Mouse (Mus musculus) cortical plate, adult 2 months (tissue): ENCODE data around the gene Ehd2. TPM values are rescaled to one million over a fixed set of nuclear protein-coding genes. Genes with fewer than 3 reads are reported as not detected.
"Not testable (repeated sequence)": the region's sequence is repeated elsewhere in the genome, so short reads cannot be mapped to it uniquely, and the experiment has no call there.

Source experiments
- H3K27ac ChIP-seq: fragments of 200-500 bp; 2 replicates; pipeline ENCODE4 v1.5.1; 2012; ENCODE audit warnings: low read length, control low read depth, inconsistent platforms; ENCODE audit not compliant: insufficient read depth
- H3K4me1 ChIP-seq: fragments of 200-500 bp; 2 replicates; pipeline ENCODE4 v1.6.1; 2011; ENCODE audit warnings: low read length; ENCODE audit not compliant: control insufficient read depth, insufficient read depth
- H3K4me3 ChIP-seq: fragments of 200-500 bp; 2 replicates; pipeline ENCODE4 v1.5.1; 2011; ENCODE audit warnings: mild to moderate bottlenecking, low read length, control low read depth; ENCODE audit not compliant: insufficient read depth
- CTCF ChIP-seq: fragments of 200-500 bp; IDR thresholded peaks from 2 replicates; pipeline ENCODE4 v1.5.1; 2011; ENCODE audit warnings: mild to moderate bottlenecking, control low read depth, low read length; ENCODE audit not compliant: insufficient read depth; ENCODE audit errors: extremely low read depth
- POLR2A ChIP-seq: fragments of 200-500 bp; IDR thresholded peaks from 2 replicates; pipeline ENCODE4 v1.6.1; 2011; ENCODE audit warnings: mild to moderate bottlenecking, low read length, control low read depth; ENCODE audit not compliant: insufficient read depth; ENCODE audit errors: extremely low read depth
- polyA plus RNA-seq: library from polyadenylated mRNA; depleted of rRNA; stranded (reverse); fragments of >200 nt; gene quantifications from 2 replicates; pipeline ENCODE4 v1.2.3, GENCODE M21; 2012; rRNA removed

The Ehd2 gene
- polyA plus RNA-seq, 1 experiment = 5.4 TPM

DNA sequence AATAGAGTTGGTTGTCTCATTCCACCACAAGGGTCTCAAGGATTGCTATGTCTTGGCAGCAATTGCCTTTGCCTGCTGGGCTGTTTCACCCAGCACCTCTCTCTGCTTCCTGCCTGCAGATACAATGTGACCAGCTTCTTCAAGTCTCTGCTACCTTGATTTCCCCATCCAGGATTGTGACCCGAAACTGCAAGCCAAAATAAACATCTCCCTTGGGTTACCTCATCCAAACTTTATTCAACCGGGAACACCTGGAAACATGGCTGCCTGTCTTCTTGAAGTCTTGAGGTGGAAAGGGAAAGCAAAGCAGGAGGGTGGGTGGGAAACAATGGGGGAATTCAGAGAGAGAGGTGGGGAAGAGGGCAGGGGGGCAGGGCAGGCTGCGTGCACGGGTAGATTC, 50.4 kb downstream of the Ehd2 start:
- TF ChIP-seq POLR2A (no peak), CTCF (no peak)
- Histone ChIP-seq H3K27ac (no peak overlapping the region), H3K4me1 (peaks cover 2% of the 10 kb centered on the region; the same call in 1 of the 2 replicates), H3K4me3 (no peak overlapping the region)

DNA sequence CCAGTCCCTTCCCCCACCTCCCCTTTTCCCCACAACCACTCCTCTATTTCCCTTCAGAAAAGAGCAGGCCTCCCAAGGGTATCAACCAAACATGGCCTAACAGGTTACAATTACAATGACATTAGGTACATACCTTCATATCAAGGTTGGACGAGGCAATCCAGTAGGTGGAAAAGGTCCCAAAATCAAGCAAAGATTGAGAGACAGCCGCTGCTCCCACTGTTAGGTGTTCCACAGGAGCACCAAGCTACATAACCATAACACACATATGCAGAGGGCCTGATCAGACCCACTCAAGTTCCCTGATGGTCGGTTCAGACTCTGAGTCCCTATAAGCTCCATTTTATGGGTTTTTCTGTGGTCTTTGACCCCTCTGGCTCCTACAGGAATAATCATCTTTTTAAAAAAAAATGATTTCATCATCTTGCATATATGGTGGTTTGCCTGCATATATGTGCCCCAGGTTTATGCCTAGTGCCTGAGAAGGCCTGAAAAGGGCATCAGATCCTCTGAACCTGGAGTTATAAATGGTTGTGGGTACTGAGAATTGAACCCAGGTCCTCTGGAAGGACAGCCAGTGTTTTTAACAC, 51.1 kb downstream of the Ehd2 start:
- Histone ChIP-seq H3K4me1 (peaks cover 2% of the 10 kb centered on the region; the same call in 1 of the 2 replicates), H3K4me3 (no peak overlapping the region), H3K27ac (no peak overlapping the region)
- TF ChIP-seq POLR2A (no peak), CTCF (no peak)

DNA sequence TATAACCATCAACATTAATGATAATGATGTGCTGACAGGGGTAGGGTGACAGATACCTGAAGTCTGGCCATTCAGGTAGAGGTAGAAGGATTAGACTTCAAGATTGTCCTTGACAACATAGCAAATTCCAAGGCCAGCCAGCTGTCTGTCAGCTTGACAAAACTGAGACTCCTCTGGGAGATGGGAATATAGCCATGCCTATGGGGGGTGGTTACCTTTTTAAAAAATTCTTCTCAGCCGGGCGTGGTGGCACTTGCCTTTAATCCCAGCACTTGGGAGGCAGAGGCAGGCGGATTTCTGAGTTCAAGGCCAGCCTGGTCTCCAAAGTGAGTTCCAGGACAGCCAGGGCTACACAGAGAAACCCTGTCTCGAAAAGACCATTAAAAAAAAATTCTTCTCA, 51.7 kb downstream of the Ehd2 start:
- not testable (repeated sequence) for H3K4me3 ChIP-seq, H3K27ac ChIP-seq, H3K4me1 ChIP-seq

DNA sequence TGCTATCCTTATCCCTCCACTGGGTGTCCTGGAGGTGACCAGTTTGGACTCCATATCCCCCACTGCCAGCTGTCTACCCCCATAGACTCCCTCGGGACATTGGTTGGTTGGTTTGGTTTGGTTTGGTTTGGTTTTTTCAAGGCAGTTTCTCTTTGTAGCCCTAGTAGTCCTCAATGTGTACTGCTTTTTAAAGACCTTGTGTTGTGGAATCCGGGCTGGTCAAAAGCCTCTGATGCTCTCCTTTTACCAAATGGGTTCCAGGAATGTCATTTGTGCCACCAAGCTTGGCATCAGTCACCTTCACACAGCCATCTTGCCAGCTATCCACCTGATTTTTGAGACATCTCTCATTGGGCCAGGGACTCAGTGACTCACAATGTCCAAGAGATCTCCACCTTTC, 52.6 kb downstream of the Ehd2 start:
- TF ChIP-seq CTCF (no peak), POLR2A (no peak)
- no peaks in the 10 kb centered on the region for H3K4me1 ChIP-seq
- no peak overlapping the region for H3K27ac ChIP-seq
- no peak overlapping the region for H3K4me3 ChIP-seq

DNA sequence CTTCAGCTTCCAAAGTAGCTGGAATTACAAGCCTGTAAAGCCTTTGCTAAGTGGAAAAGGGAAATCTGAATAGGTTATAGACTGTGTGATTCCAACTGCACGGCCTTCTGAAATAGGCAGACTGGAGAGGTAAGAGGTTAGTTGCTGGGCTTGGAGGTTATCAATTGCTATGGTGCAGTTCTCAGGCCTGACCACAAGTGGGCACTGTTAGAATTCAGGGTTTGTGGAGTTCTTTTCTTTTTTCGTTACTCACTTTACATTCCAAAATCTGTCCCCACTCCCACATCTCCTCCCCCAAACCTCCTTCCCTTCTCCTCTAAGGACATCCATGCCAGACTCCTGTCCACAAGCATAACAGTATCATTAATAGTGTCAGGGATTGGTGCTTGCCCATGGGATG, 53.1 kb downstream of the Ehd2 start:
- TF ChIP-seq CTCF (peak; percentile 55; the same call in 1 of the 2 replicates), POLR2A (no peak)
- no peak overlapping the region for H3K4me3 ChIP-seq
- H3K4me1 ChIP-seq = no peaks in the 10 kb centered on the region
- no peak overlapping the region for H3K27ac ChIP-seq

DNA sequence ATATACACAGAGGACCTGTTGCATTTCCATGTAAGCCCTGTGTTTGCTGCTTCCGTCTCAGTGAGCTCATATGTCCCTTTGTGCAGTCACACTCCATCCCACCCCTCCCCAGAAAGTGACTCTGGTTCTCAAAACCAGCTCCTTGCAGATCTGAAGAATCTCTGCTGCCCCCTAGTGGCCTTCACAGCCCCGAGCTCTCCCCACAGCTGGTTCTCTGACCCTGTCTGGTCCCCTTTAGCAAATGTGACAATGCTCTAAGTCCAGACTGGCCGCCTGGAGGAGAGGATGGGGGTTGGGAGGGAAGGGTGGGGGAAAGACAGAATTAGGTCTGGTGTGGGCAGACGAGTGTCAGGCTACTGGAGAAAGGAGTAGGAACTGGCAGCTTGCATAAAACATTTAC, 55.2 kb downstream of the Ehd2 start:
- H3K4me3 ChIP-seq = no peak overlapping the region
- H3K4me1 ChIP-seq = no peaks in the 10 kb centered on the region
- H3K27ac ChIP-seq = no peak overlapping the region
- TF ChIP-seq POLR2A = no peak
- peak; percentile 57 for TF ChIP-seq CTCF

DNA sequence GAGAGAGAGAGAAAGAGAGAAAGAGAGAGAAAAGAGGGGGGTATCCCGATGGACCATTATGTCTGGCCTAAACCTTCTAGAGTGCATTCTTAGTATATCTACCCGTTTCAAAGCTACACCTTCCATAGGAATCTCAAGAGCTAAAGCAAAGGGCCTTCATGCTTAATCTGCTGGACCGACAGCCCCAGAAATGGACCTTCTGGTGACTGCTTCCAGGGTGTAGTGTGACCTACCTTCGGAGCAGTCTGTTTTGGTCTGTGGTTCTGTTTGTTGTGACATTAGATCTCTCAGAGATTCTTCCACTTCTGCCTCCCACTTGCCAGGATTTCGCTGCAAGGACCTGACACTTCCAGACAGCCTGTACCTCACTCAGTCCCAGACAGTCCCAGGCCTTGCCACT, 56.8 kb downstream of the Ehd2 start:
- no peak overlapping the region for H3K27ac ChIP-seq
- no peaks in the 10 kb centered on the region for H3K4me1 ChIP-seq
- no peak overlapping the region for H3K4me3 ChIP-seq
- TF ChIP-seq CTCF = no peak
- TF ChIP-seq POLR2A = no peak

DNA sequence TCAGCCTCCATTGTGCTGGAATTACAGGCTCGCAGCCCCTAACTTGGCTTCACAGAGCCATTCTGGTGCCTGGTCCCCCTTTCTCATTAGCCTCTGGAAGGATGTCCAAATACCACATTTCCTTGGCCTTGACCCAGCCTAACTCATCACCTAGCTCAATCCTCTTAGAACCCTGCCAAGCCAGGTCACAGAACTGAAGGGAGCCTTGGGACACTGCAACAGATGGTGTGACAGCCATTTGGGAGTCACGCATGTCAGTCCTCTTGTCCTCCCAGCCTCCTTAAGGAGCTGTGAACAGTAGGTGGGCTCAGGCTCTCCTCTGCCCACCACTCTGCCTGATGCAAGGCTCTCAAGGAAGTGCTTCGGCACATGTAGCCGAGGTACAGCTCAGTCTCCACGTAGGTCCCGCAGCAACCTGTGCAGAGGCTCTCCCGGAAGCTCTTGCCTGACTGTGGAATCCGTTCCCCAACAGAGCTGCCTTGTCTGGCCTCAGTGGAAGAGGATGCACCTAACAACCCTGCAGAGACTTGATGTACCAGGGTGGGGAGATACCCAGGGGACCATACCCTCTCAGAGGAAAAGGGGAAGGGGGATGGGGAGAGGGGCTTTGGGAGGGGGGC, 59.3 kb downstream of the Ehd2 start:
- no peaks in the 10 kb centered on the region for H3K4me1 ChIP-seq
- TF ChIP-seq CTCF (no peak), POLR2A (no peak)
- H3K27ac ChIP-seq = no peak overlapping the region
- no peak overlapping the region for H3K4me3 ChIP-seq

DNA sequence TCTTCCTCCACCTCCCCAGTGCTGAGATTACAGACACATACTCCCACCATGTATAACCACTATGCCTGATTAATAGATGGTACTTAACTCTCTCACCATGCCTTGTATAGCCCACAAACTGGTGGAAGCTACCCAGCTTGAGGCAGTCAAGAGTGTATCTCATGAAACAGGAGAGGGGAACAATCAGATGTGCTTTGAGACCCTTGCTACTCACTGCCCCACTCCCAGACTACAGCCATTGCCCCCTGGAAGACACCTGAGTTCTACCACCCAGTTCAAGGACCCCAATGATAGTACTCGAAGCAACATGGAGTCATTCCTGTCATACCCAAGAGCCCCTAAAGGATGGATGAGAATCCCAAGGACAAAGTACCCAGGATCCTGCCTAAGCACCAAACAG, 60.8 kb downstream of the Ehd2 start:
- Histone ChIP-seq H3K27ac (no peak overlapping the region), H3K4me1 (no peaks in the 10 kb centered on the region), H3K4me3 (no peak overlapping the region)
- TF ChIP-seq POLR2A = no peak
- no peak for TF ChIP-seq CTCF

DNA sequence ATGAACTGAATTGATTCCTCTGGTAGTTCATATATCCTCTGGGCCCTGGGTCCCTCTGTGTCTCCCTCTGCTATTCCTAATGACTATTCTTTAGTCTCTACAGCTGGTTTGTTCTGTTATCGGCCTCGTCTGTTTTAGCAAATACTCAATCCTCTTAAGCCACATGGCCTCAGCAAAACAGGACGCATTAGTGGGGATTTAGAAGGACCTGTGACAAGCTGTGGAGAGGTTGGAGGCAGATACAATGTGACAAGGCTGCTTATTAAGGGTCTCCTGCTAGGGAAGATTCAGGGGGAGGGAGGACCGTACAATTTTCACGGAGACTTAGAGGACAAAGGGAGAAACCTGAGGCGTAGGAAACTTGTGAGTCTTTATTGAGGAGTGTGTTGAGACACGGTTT, 61.5 kb downstream of the Ehd2 start:
- TF ChIP-seq CTCF (no peak), POLR2A (no peak)
- no peak overlapping the region for H3K4me3 ChIP-seq
- no peak overlapping the region for H3K27ac ChIP-seq
- H3K4me1 ChIP-seq = no peaks in the 10 kb centered on the region

DNA sequence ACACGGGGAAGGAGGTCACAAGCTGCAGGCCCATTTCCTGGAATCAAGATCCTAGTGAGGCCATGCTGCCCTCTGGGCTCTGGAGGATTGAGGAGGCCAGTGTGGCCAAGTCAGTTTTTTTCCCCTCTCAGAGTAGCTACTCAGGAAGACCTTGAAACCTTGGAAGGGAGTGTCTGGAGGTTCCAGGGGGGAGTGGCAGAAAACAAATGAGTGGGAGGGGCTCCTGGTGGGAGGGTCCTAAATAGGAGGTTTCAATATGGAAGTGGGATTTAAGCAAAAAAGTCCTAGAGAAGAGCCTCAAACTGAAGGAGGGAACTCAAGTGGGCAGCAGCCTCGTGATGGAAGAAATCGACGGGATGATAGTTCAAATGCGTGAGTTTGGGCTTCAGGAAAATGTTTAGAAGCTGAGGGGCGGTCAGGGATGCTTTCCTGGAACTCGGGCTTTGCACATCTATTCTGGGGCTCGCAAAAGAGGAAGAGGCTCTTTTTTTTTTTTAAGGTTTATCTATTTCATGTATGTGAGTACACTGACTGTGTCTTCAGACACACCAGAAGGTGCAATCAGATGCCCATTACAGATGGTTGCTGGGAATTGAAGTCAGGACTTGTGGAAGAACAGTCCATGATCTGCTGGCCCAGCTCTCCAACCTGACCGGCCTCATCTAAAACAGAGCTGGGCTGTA, 65.9 kb downstream of the Ehd2 start:
- no peak overlapping the region for H3K4me3 ChIP-seq
- no peaks in the 10 kb centered on the region for H3K4me1 ChIP-seq
- H3K27ac ChIP-seq = no peak overlapping the region
- TF ChIP-seq POLR2A (no peak), CTCF (no peak)

Other genes starting within 250 kb of the Ehd2 start
- not detected in 2 replicates for gene Obox5, start 217.4 kb downstream of the Ehd2 start, polyA plus RNA-seq
- not detected in 2 replicates for gene Obox6, start 127.9 kb downstream of the Ehd2 start, polyA plus RNA-seq
- gene Crx, start 87.6 kb downstream of the Ehd2 start, polyA plus RNA-seq = 0.08 TPM in 1 of 2 replicates, not detected in the other
- 0.13 and 0.27 TPM in 2 replicates for gene Crxos, start 85.0 kb downstream of the Ehd2 start, polyA plus RNA-seq
- gene Selenow, start 45.2 kb downstream of the Ehd2 start, polyA plus RNA-seq = 1,858 and 2,021 TPM in 2 replicates
- gene Nop53, start 21.5 kb downstream of the Ehd2 start, polyA plus RNA-seq = 91.6 and 109 TPM in 2 replicates
- gene Bicra, start 80.4 kb upstream of the Ehd2 start, polyA plus RNA-seq = 7.8 and 8.5 TPM in 2 replicates
- gene Zfp541, start 94.2 kb upstream of the Ehd2 start, polyA plus RNA-seq = 0.45 and 0.52 TPM in 2 replicates
- gene Napa, start 130.9 kb upstream of the Ehd2 start, polyA plus RNA-seq = 436 and 444 TPM in 2 replicates
- 51.3 and 58.5 TPM in 2 replicates for gene Kptn, start 152.3 kb upstream of the Ehd2 start, polyA plus RNA-seq
- gene Slc8a2, start 162.3 kb upstream of the Ehd2 start, polyA plus RNA-seq = 164 and 183 TPM in 2 replicates
- gene Meis3, start 207.5 kb upstream of the Ehd2 start, polyA plus RNA-seq = 83.3 and 84.0 TPM in 2 replicates